Comparison of ENCODE assay signal across 8 mouse cellular contexts in the genomic region with DNA sequence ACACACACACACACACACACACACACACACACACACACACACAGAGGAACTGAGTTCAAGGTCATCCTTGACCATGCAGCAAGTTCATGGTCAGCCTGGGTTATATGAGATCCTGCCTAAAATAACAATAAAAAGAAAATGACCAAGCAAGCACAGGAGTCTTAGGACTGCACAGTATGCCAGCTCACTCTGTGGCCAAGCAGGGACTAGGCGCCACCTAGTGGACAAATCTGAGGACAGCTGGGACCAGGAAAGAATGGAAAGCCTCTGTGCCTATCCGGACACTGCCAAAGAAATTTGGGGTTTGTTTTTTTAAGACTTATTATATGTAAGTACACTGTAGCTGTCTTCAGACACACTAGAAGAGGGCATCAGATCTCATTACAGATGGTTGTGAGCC. TPM values are rescaled to one million over a fixed set of nuclear protein-coding genes. Genes with fewer than 3 reads are reported as not detected.
DNase-seq lines count a peak whose midpoint lies in the region; ATAC-seq and TF ChIP-seq lines count a peak whose summit lies in the region.

No protein-coding gene starts in this region.

- peak; percentile 81 for DNase-seq in MN1 (ENCODE audit: low spot score)
- peak; percentile 75 for DNase-seq in c-Kit-positive CD71-negative TER-119-negative erythroid progenitor cells, embryonic 14.5 days (ENCODE audit: low read depth)
- peak; percentile 88 for DNase-seq in forebrain, embryonic 11.5 days (ENCODE audit: low spot score)
- DNase-seq in layer of hippocampus, adult 8-10 months (ENCODE audit: low spot score in 2 of 2): peak; percentile 35 to 68
- DNase-seq in lung, postnatal 0 days (ENCODE audit: low spot score): peak; percentile 92
- DNase-seq in retina, adult 2 months (ENCODE audit: low read depth, low spot score): peak; percentile 50
- peak; percentile 76 for DNase-seq in yolk sac, embryonic 10.5 days (ENCODE audit: low spot score)

- no peak overlapping the region for H3K27ac ChIP-seq in forebrain, embryonic 11.5 days (ENCODE audit: low read depth, low read length)
- no peak overlapping the region for H3K27ac ChIP-seq in lung, postnatal 0 days (ENCODE audit: low read length)

- 17% methylated on average over 2 of the region's 2 CpGs for WGBS in forebrain, embryonic 11.5 days
- WGBS in lung, postnatal 0 days: 12% methylated on average over 2 of the region's 2 CpGs

- peak; percentile 73; the same call in 1 of the 2 replicates for ATAC-seq in forebrain, embryonic 11.5 days (replicated peaks; ENCODE audit: low FRiP score)
- peak; percentile 42 to 58; a peak in 3 of 4 replicates for ATAC-seq in hematopoietic stem cell, adult 5-6 weeks (replicated peaks in 1 of 2; ENCODE audit: insufficient read depth in 1 of 2, low FRiP score in 2 of 2, low TSS enrichment in 1 of 2, low read depth in 1 of 2, poor library complexity in 2 of 2, severe bottlenecking in 2 of 2)
- peak; percentile 54 for ATAC-seq in lung, postnatal 0 days

- no peaks in the 10 kb centered on the region for H3K27me3 ChIP-seq in forebrain, embryonic 11.5 days (ENCODE audit: control insufficient read depth, insufficient read depth, low read length)
- no peaks in the 10 kb centered on the region for H3K27me3 ChIP-seq in lung, postnatal 0 days (replicated peaks; ENCODE audit: insufficient read depth, low read length)

- peak; percentile 97 for TF ChIP-seq CTCF in lung, postnatal 0 days (IDR thresholded peaks at IDR 0.05)

- H3K4me1 ChIP-seq in forebrain, embryonic 11.5 days (replicated peaks; ENCODE audit: control insufficient read depth, insufficient read depth, low read length): 0 out of 2 replicates have a peak, but pooled peaks cover 2% of the 10 kb centered on the region
- peaks cover 16% of the 10 kb centered on the region for H3K4me1 ChIP-seq in lung, postnatal 0 days (ENCODE audit: insufficient read depth, low read depth, low read length)

- no peak overlapping the region for H3K4me2 ChIP-seq in forebrain, embryonic 11.5 days (ENCODE audit: low read depth, low read length, severe bottlenecking)
- no peak overlapping the region for H3K4me2 ChIP-seq in lung, postnatal 0 days (replicated peaks; ENCODE audit: low read depth, low read length)

- TF ChIP-seq EP300 in lung, postnatal 0 days (IDR thresholded peaks at IDR 0.05): no peak

- H3K4me3 ChIP-seq in forebrain, embryonic 11.5 days (ENCODE audit: low read depth, low read length): no peak overlapping the region
- no peak overlapping the region for H3K4me3 ChIP-seq in lung, postnatal 0 days (ENCODE audit: low read depth, low read length)

- no peak overlapping the region for H3K9ac ChIP-seq in forebrain, embryonic 11.5 days (ENCODE audit: low read length)
- no peak overlapping the region for H3K9ac ChIP-seq in lung, postnatal 0 days (replicated peaks; ENCODE audit: low read depth)

- H3K9me3 ChIP-seq in forebrain, embryonic 11.5 days (ENCODE audit: control insufficient read depth, low read length): no peaks in the 10 kb centered on the region
- H3K9me3 ChIP-seq in lung, postnatal 0 days (ENCODE audit: low read length): no peaks in the 10 kb centered on the region

- peaks cover 24% of the 10 kb centered on the region for H3K36me3 ChIP-seq in forebrain, embryonic 11.5 days (ENCODE audit: control insufficient read depth, insufficient read depth, low read length)
- H3K36me3 ChIP-seq in lung, postnatal 0 days (ENCODE audit: insufficient read depth, low read length): peaks cover 31% of the 10 kb centered on the region

RNA-seq across cellular contexts. Expression of gene Srrm1, which starts 35.2 kb away (rescaled TPM):
- 212 and 241 TPM in 2 replicates for polyA plus RNA-seq in forebrain, embryonic 11.5 days (2014; fragmentation: Nextera tagmentation; extraction: Ambion mirVana)
- 116 and 160 TPM in 2 replicates for total RNA-seq in hematopoietic stem cell, adult 5-6 weeks (2017)
- total RNA-seq in layer of hippocampus, adult 8-10 months (2022): 100 to 1,000 TPM; 134 to 168 (median 160) TPM
- 108 and 116 TPM in 2 replicates for polyA plus RNA-seq in lung, postnatal 0 days (2015; fragmentation: Nextera tagmentation; extraction: Ambion mirVana)

RNA-seq across cellular contexts. Expression of gene Clic4, which starts 45.4 kb away (rescaled TPM):
- 194 and 195 TPM in 2 replicates for polyA plus RNA-seq in forebrain, embryonic 11.5 days (2014; fragmentation: Nextera tagmentation; extraction: Ambion mirVana)
- total RNA-seq in hematopoietic stem cell, adult 5-6 weeks (2017): 62.0 and 66.9 TPM in 2 replicates
- 10 to 100 TPM; 37.4 to 43.1 (median 38.4) TPM for total RNA-seq in layer of hippocampus, adult 8-10 months (2022)
- polyA plus RNA-seq in lung, postnatal 0 days (2015; fragmentation: Nextera tagmentation; extraction: Ambion mirVana): 205 and 211 TPM in 2 replicates
